Mouse (Mus musculus) intestine, embryonic 14.5 days (tissue): ENCODE data around the gene Speg. TPM values are rescaled to one million over a fixed set of nuclear protein-coding genes. Genes with fewer than 3 reads are reported as not detected.

Experiments used
- ATAC-seq: fragments of 200-750 bp; cut with Nextera tagmentation; replicated peaks from 2 replicates; pipeline ENCODE4 v1.8.0; 2017; ENCODE audit warnings: low read depth, moderate number of reproducible peaks, moderate TSS enrichment, moderate library complexity; ENCODE audit not compliant: low FRiP score, low TSS enrichment
- DNase-seq: peaks from one replicate; pipeline ENCODE4 v3.0.0-alpha.2; 2018; ENCODE audit warnings: low spot score
- H3K27ac ChIP-seq: fragments of 300-500 bp; sonication (generic); 2 replicates; pipeline ENCODE4 v1.5.1; 2014; ENCODE audit warnings: low read depth, mild to moderate bottlenecking, control low read depth
- H3K27me3 ChIP-seq: fragments of 300-500 bp; sonication (generic); replicated peaks from 2 replicates; pipeline ENCODE4 v1.6.1; 2014; ENCODE audit warnings: low read length, control low read depth; ENCODE audit not compliant: control insufficient read depth, insufficient read depth
- H3K36me3 ChIP-seq: fragments of 300-500 bp; sonication (generic); 2 replicates; pipeline ENCODE4 v1.6.1; 2014; ENCODE audit warnings: low read length, control low read depth; ENCODE audit not compliant: control insufficient read depth, insufficient read depth
- H3K4me1 ChIP-seq: fragments of 300-500 bp; sonication (generic); replicated peaks from 2 replicates; pipeline ENCODE4 v1.6.1; 2014; ENCODE audit warnings: low read length, control low read depth, mixed read lengths; ENCODE audit not compliant: control insufficient read depth, insufficient read depth
- H3K4me2 ChIP-seq: fragments of 300-500 bp; sonication (generic); 2 replicates; pipeline ENCODE4 v1.6.1; 2014; ENCODE audit warnings: low read length
- H3K4me3 ChIP-seq: fragments of 300-500 bp; sonication (generic); 2 replicates; pipeline ENCODE4 v1.5.1; 2014; ENCODE audit warnings: low read depth, low read length, control low read depth, mixed read lengths
- H3K9ac ChIP-seq: fragments of 300-500 bp; sonication (generic); 2 replicates; pipeline ENCODE4 v1.6.1; 2014; ENCODE audit warnings: mild to moderate bottlenecking, low read length
- H3K9me3 ChIP-seq: fragments of 300-500 bp; sonication (generic); 2 replicates; pipeline ENCODE4 v1.6.1; 2016; ENCODE audit warnings: low read length, control low read depth; ENCODE audit not compliant: control insufficient read depth
- WGBS: fragments of 180-500 bp; shearing (Covaris S2); extraction: QIAGEN DNeasy Blood & Tissue Kit; methylation state at CpG from one replicate; pipeline ENCODE4 v1.1.7; 2014; 5-methylcytosine and 5-hydroxymethylcytosine counted together
- polyA plus RNA-seq: library from polyadenylated mRNA; unstranded; fragments of >200 nt; fragmentation: Nextera tagmentation; extraction: Ambion mirVana; gene quantifications from 2 replicates; pipeline ENCODE4 v1.2.1, GENCODE M21; 2014

Gene Speg
- polyA plus RNA-seq, 1 experiment from 2014 or later = 46.7 TPM

GRCm38 (mm10) chr1:75342874-75343416 lies 32.2 kb upstream of the Speg start:
- Histone ChIP-seq H3K4me1 (peaks cover 38% of the 10 kb centered on the region), H3K9ac (no peak overlapping the region), H3K36me3 (no peaks in the 10 kb centered on the region), H3K4me3 (no peak overlapping the region), H3K27me3 (no peaks in the 10 kb centered on the region), H3K4me2 (no peak overlapping the region), H3K9me3 (no peaks in the 10 kb centered on the region), H3K27ac (no peak overlapping the region)
- DNase-seq (peak; percentile 82), ATAC-seq (no peak)
- WGBS = 1% methylated on average over 8 of the region's 8 CpGs

GRCm38 (mm10) chr1:75344291-75345035 lies 30.6 kb upstream of the Speg start:
- 20% methylated on average over 15 of the region's 15 CpGs for WGBS
- Histone ChIP-seq H3K9ac (no peak overlapping the region), H3K4me1 (peaks cover 26% of the 10 kb centered on the region), H3K4me3 (no peak overlapping the region), H3K27ac (0 out of 2 replicates have a peak overlapping the region, but pooled peaks have one; percentile 23), H3K36me3 (no peaks in the 10 kb centered on the region), H3K9me3 (no peaks in the 10 kb centered on the region), H3K4me2 (no peak overlapping the region), H3K27me3 (no peaks in the 10 kb centered on the region)
- no peak for DNase-seq
- ATAC-seq = no peak

- ATAC-seq = no peak
- H3K4me3 ChIP-seq = no peak overlapping the region
- H3K9me3 ChIP-seq = no peaks in the 10 kb centered on the region
- 47% methylated on average over 20 of the region's 20 CpGs for WGBS
- no peak for DNase-seq
- H3K4me2 ChIP-seq = no peak overlapping the region
- no peak overlapping the region for H3K27ac ChIP-seq
- H3K27me3 ChIP-seq = no peaks in the 10 kb centered on the region
- H3K36me3 ChIP-seq = no peaks in the 10 kb centered on the region
- H3K9ac ChIP-seq = no peak overlapping the region
- peaks cover 23% of the 10 kb centered on the region for H3K4me1 ChIP-seq
Observed at GRCm38 (mm10) chr1:75345036-75345935, 29.8 kb upstream of the Speg start.

- Histone ChIP-seq H3K36me3 (no peaks in the 10 kb centered on the region), H3K27me3 (no peaks in the 10 kb centered on the region), H3K27ac (no peak overlapping the region), H3K4me2 (no peak overlapping the region), H3K9ac (no peak overlapping the region), H3K4me3 (no peak overlapping the region), H3K9me3 (no peaks in the 10 kb centered on the region), H3K4me1 (peaks cover 23% of the 10 kb centered on the region)
- ATAC-seq = no peak
- DNase-seq = no peak
- 64% methylated on average over 5 of the region's 5 CpGs for WGBS
Observed at GRCm38 (mm10) chr1:75347279-75347678, 27.8 kb upstream of the Speg start.

- 35% methylated on average over 5 of the region's 5 CpGs for WGBS
- no peak overlapping the region for H3K4me2 ChIP-seq
- no peaks in the 10 kb centered on the region for H3K27me3 ChIP-seq
- peak overlapping the region; percentile 5; the same call in 1 of the 2 replicates for H3K27ac ChIP-seq
- H3K9ac ChIP-seq = no peak overlapping the region
- no peaks in the 10 kb centered on the region for H3K9me3 ChIP-seq
- no peak overlapping the region for H3K4me3 ChIP-seq
- DNase-seq (no peak), ATAC-seq (no peak)
- peaks cover 18% of the 10 kb centered on the region for H3K4me1 ChIP-seq
- H3K36me3 ChIP-seq = no peaks in the 10 kb centered on the region
Observed at GRCm38 (mm10) chr1:75349275-75349674, 25.8 kb upstream of the Speg start.

GRCm38 (mm10) chr1:75357261-75357660 lies 17.8 kb upstream of the Speg start:
- no peak for DNase-seq
- WGBS = 77% methylated on average over 7 of the region's 7 CpGs

GRCm38 (mm10) chr1:75358009-75358408 lies 17.1 kb upstream of the Speg start:
- Histone ChIP-seq H3K4me1 (peaks cover 3% of the 10 kb centered on the region; the same call in 1 of the 2 replicates), H3K27ac (no peak overlapping the region), H3K4me3 (no peak overlapping the region), H3K27me3 (peaks cover 6% of the 10 kb centered on the region; the same call in 1 of the 2 replicates), H3K9me3 (no peaks in the 10 kb centered on the region), H3K9ac (no peak overlapping the region), H3K36me3 (0 out of 2 replicates have a peak, but pooled peaks cover under 1% of the 10 kb centered on the region), H3K4me2 (no peak overlapping the region)
- ATAC-seq = no peak
- WGBS = 86% methylated on average over 4 of the region's 4 CpGs
- no peak for DNase-seq

More at GRCm38 (mm10) chr1:75357261-75357660, 17.8 kb upstream of the Speg start:
- Histone ChIP-seq H3K4me2 (no peak overlapping the region), H3K4me3 (no peak overlapping the region), H3K9ac (no peak overlapping the region), H3K4me1 (peaks cover 3% of the 10 kb centered on the region; the same call in 1 of the 2 replicates), H3K27ac (no peak overlapping the region), H3K9me3 (no peaks in the 10 kb centered on the region), H3K36me3 (no peaks in the 10 kb centered on the region), H3K27me3 (peaks cover 6% of the 10 kb centered on the region; the same call in 1 of the 2 replicates)
- ATAC-seq = no peak

- DNase-seq (no peak), ATAC-seq (no peak)
- Histone ChIP-seq H3K4me3 (no peak overlapping the region), H3K9me3 (no peaks in the 10 kb centered on the region), H3K4me2 (no peak overlapping the region), H3K36me3 (0 out of 2 replicates have a peak, but pooled peaks cover 7% of the 10 kb centered on the region), H3K4me1 (peaks cover 3% of the 10 kb centered on the region; the same call in 1 of the 2 replicates), H3K27ac (peak overlapping the region; percentile 81), H3K9ac (no peak overlapping the region), H3K27me3 (peaks cover 6% of the 10 kb centered on the region; the same call in 1 of the 2 replicates)
- 40% methylated on average over 13 of the region's 13 CpGs for WGBS
Observed at GRCm38 (mm10) chr1:75359346-75359745, 15.8 kb upstream of the Speg start.
